Mouse (Mus musculus) heart, embryonic 13.5 days (tissue): Measurements from ENCODE around the gene Prkcsh. TPM values are rescaled to one million over a fixed set of nuclear protein-coding genes. Genes with fewer than 3 reads are reported as not detected.

Experiments used
- ATAC-seq: fragments of 200-750 bp; cut with Nextera tagmentation; 2 replicates; pipeline ENCODE4 v1.8.0; 2017; ENCODE audit warnings: moderate TSS enrichment; ENCODE audit not compliant: insufficient number of reproducible peaks, low FRiP score, low TSS enrichment; ENCODE audit errors: extremely low read depth
- H3K27ac ChIP-seq: fragments of 300-500 bp; sonication (generic); replicated peaks from 2 replicates; pipeline ENCODE4 v1.5.1; 2015; ENCODE audit warnings: moderate library complexity, mild to moderate bottlenecking, inconsistent platforms
- H3K27me3 ChIP-seq: fragments of 300-500 bp; sonication (generic); replicated peaks from 2 replicates; pipeline ENCODE4 v1.6.1; 2015; ENCODE audit warnings: mild to moderate bottlenecking, inconsistent platforms
- H3K36me3 ChIP-seq: fragments of 300-500 bp; sonication (generic); 2 replicates; pipeline ENCODE4 v1.6.1; 2015; ENCODE audit warnings: mild to moderate bottlenecking, inconsistent platforms
- H3K4me1 ChIP-seq: fragments of 300-500 bp; sonication (generic); 2 replicates; pipeline ENCODE4 v1.6.1; 2015; ENCODE audit warnings: inconsistent platforms
- H3K4me2 ChIP-seq: fragments of 300-500 bp; sonication (generic); 2 replicates; pipeline ENCODE4 v1.6.1; 2015; ENCODE audit warnings: inconsistent platforms, mild to moderate bottlenecking, moderate library complexity
- H3K4me3 ChIP-seq: fragments of 300-500 bp; sonication (generic); 2 replicates; pipeline ENCODE4 v1.5.1; 2015; ENCODE audit warnings: moderate library complexity, mild to moderate bottlenecking, inconsistent platforms
- H3K9ac ChIP-seq: fragments of 300-500 bp; sonication (generic); 2 replicates; pipeline ENCODE4 v1.6.1; 2015; ENCODE audit warnings: inconsistent platforms, mild to moderate bottlenecking, moderate library complexity
- H3K9me3 ChIP-seq: fragments of 300-500 bp; sonication (generic); 2 replicates; pipeline ENCODE4 v1.6.1; 2016; ENCODE audit warnings: inconsistent platforms
- WGBS: fragments of 180-500 bp; shearing (Covaris S2); methylation state at CpG from one replicate; pipeline ENCODE4 v1.1.7; 2015; ENCODE audit warnings: mixed read lengths; 5-methylcytosine and 5-hydroxymethylcytosine counted together
- polyA plus RNA-seq: library from polyadenylated mRNA; unstranded; fragments of >200 nt; fragmentation: Nextera tagmentation; extraction: Ambion mirVana; gene quantifications from 2 replicates; pipeline ENCODE4 v1.2.1, GENCODE M21; 2015

Prkcsh gene
- polyA plus RNA-seq, 1 experiment from 2014 or later = 76.9 TPM

GRCm38 (mm10) chr9:21988421-21989101 lies 14.0 kb upstream of the Prkcsh start:
- Histone ChIP-seq H3K9ac (peak overlapping the region; percentile 75), H3K4me2 (peak overlapping the region; percentile 88), H3K4me1 (peaks cover 23% of the 10 kb centered on the region), H3K4me3 (peak overlapping the region; percentile 58), H3K36me3 (no peaks in the 10 kb centered on the region), H3K27ac (no peak overlapping the region), H3K27me3 (peaks cover 99% of the 10 kb centered on the region), H3K9me3 (no peaks in the 10 kb centered on the region)
- WGBS = 2% methylated on average over 32 of the region's 32 CpGs
- no peak for ATAC-seq

GRCm38 (mm10) chr9:21989230-21990110 lies 13.1 kb upstream of the Prkcsh start, which contains the start of gene Rgl3:
Gene Rgl3 (minus strand): TSS chr9:21989446.
- no peak within 1 kb of the TSS for H3K27ac ChIP-seq
- peaks cover 97% of the 10 kb centered on the region for H3K27me3 ChIP-seq
- under 1% methylated on average over 42 of the region's 42 CpGs for WGBS
- no peaks in the 10 kb centered on the region for H3K36me3 ChIP-seq
- H3K4me3 ChIP-seq = peak within 1 kb of the TSS; percentile 58
- H3K9me3 ChIP-seq = no peaks in the 10 kb centered on the region
- H3K4me2 ChIP-seq = peak within 1 kb of the TSS; percentile 88
- peaks cover 23% of the 10 kb centered on the region for H3K4me1 ChIP-seq
- peak within 1 kb of the TSS; percentile 75 for H3K9ac ChIP-seq
- ATAC-seq = no peak

- peaks cover 81% of the 10 kb centered on the region for H3K27me3 ChIP-seq
- WGBS = 75% methylated on average over 4 of the region's 4 CpGs
- no peaks in the 10 kb centered on the region for H3K36me3 ChIP-seq
- no peak overlapping the region for H3K4me2 ChIP-seq
- H3K4me3 ChIP-seq = no peak overlapping the region
- H3K27ac ChIP-seq = no peak overlapping the region
- no peak for ATAC-seq
- H3K9me3 ChIP-seq = no peaks in the 10 kb centered on the region
- peaks cover 23% of the 10 kb centered on the region for H3K4me1 ChIP-seq
- no peak overlapping the region for H3K9ac ChIP-seq
Observed at GRCm38 (mm10) chr9:21992227-21992626, 10.4 kb upstream of the Prkcsh start.

GRCm38 (mm10) chr9:21996178-21996867 lies 6.3 kb upstream of the Prkcsh start:
- Histone ChIP-seq H3K4me3 (no peak overlapping the region), H3K4me1 (no peaks in the 10 kb centered on the region), H3K9me3 (no peaks in the 10 kb centered on the region), H3K27me3 (peaks cover 62% of the 10 kb centered on the region), H3K9ac (no peak overlapping the region), H3K27ac (no peak overlapping the region), H3K4me2 (no peak overlapping the region), H3K36me3 (no peaks in the 10 kb centered on the region)
- 76% methylated on average over 3 of the region's 3 CpGs for WGBS
- no peak for ATAC-seq

GRCm38 (mm10) chr9:22000296-22000695 lies 2.3 kb upstream of the Prkcsh start:
- 85% methylated on average over 6 of the region's 6 CpGs for WGBS
- Histone ChIP-seq H3K36me3 (peaks cover 15% of the 10 kb centered on the region), H3K9ac (no peak overlapping the region), H3K4me1 (peaks cover 22% of the 10 kb centered on the region), H3K4me2 (no peak overlapping the region), H3K4me3 (no peak overlapping the region), H3K27ac (no peak overlapping the region), H3K9me3 (no peaks in the 10 kb centered on the region), H3K27me3 (peaks cover 26% of the 10 kb centered on the region)
- ATAC-seq = no peak

- H3K27ac ChIP-seq = no peak overlapping the region
- H3K4me1 ChIP-seq = peaks cover 22% of the 10 kb centered on the region
- H3K36me3 ChIP-seq = peaks cover 28% of the 10 kb centered on the region
- no peak for ATAC-seq
- H3K4me3 ChIP-seq = no peak overlapping the region
- no peaks in the 10 kb centered on the region for H3K9me3 ChIP-seq
- peaks cover 24% of the 10 kb centered on the region for H3K27me3 ChIP-seq
- no peak overlapping the region for H3K4me2 ChIP-seq
- 82% methylated on average over 4 of the region's 4 CpGs for WGBS
- no peak overlapping the region for H3K9ac ChIP-seq
Observed at GRCm38 (mm10) chr9:22001633-22002032, 973 bp upstream of the Prkcsh start.

GRCm38 (mm10) chr9:22003163-22003554 lies 553 bp downstream of the Prkcsh start:
- Histone ChIP-seq H3K27me3 (peaks cover 16% of the 10 kb centered on the region; the same call in 1 of the 2 replicates), H3K27ac (peak overlapping the region; percentile 68), H3K4me3 (peak overlapping the region; percentile 75), H3K36me3 (peaks cover 43% of the 10 kb centered on the region), H3K9ac (peak overlapping the region; percentile 85), H3K4me1 (peaks cover 22% of the 10 kb centered on the region), H3K4me2 (peak overlapping the region; percentile 93), H3K9me3 (no peaks in the 10 kb centered on the region)
- ATAC-seq = no peak
- under 1% methylated on average over 18 of the region's 18 CpGs for WGBS

- Histone ChIP-seq H3K9me3 (no peaks in the 10 kb centered on the region), H3K4me1 (peaks cover 22% of the 10 kb centered on the region), H3K27ac (no peak overlapping the region), H3K4me2 (no peak overlapping the region), H3K36me3 (peaks cover 57% of the 10 kb centered on the region), H3K4me3 (no peak overlapping the region), H3K9ac (no peak overlapping the region), H3K27me3 (peaks cover 7% of the 10 kb centered on the region; the same call in 1 of the 2 replicates)
- WGBS = 91% methylated on average over 12 of the region's 12 CpGs
- no peak for ATAC-seq
Observed at GRCm38 (mm10) chr9:22004546-22004945, 1.9 kb downstream of the Prkcsh start.

- Histone ChIP-seq H3K9me3 (no peaks in the 10 kb centered on the region), H3K27ac (no peak overlapping the region), H3K9ac (no peak overlapping the region), H3K4me3 (no peak overlapping the region), H3K27me3 (no peaks in the 10 kb centered on the region), H3K4me1 (no peaks in the 10 kb centered on the region), H3K36me3 (peaks cover 88% of the 10 kb centered on the region), H3K4me2 (no peak overlapping the region)
- no peak for ATAC-seq
- 85% methylated on average over 5 of the region's 5 CpGs for WGBS
Observed at GRCm38 (mm10) chr9:22011055-22011454, 8.4 kb downstream of the Prkcsh start.

GRCm38 (mm10) chr9:22012731-22013130 lies 10.1 kb downstream of the Prkcsh start:
- no peak for ATAC-seq
- H3K27ac ChIP-seq = no peak overlapping the region
- no peaks in the 10 kb centered on the region for H3K4me1 ChIP-seq
- peaks cover 71% of the 10 kb centered on the region for H3K36me3 ChIP-seq
- no peak overlapping the region for H3K4me3 ChIP-seq
- H3K9me3 ChIP-seq = no peaks in the 10 kb centered on the region
- WGBS = 93% methylated on average over 13 of the region's 13 CpGs
- H3K9ac ChIP-seq = no peak overlapping the region
- no peak overlapping the region for H3K4me2 ChIP-seq
- H3K27me3 ChIP-seq = no peaks in the 10 kb centered on the region

- WGBS = 73% methylated on average over 10 of the region's 10 CpGs
- no peak for ATAC-seq
- H3K4me2 ChIP-seq = no peak overlapping the region
Observed at GRCm38 (mm10) chr9:22016245-22016644, 13.6 kb downstream of the Prkcsh start.

More at GRCm38 (mm10) chr9:22016245-22016644, 13.6 kb downstream of the Prkcsh start:
- no peaks in the 10 kb centered on the region for H3K9me3 ChIP-seq
- peaks cover 36% of the 10 kb centered on the region for H3K36me3 ChIP-seq
- H3K4me3 ChIP-seq = no peak overlapping the region
- H3K4me1 ChIP-seq = no peaks in the 10 kb centered on the region
- H3K27me3 ChIP-seq = no peaks in the 10 kb centered on the region
- H3K27ac ChIP-seq = no peak overlapping the region
- no peak overlapping the region for H3K9ac ChIP-seq
